ENCODE assay signal across 8 mouse cellular contexts in genomic region chr6:108214294-108214925, GRCm38 (mm10). TPM values are rescaled to one million over a fixed set of nuclear protein-coding genes. Genes with fewer than 3 reads are reported as not detected.
DNase-seq lines count a peak whose midpoint lies in the region; ATAC-seq and TF ChIP-seq lines count a peak whose summit lies in the region.

No protein-coding gene starts in this region.

- peak overlapping the region; percentile 86 for H3K4me3 ChIP-seq in erythroblast, embryonic 14.5 days (replicated peaks)
- H3K4me3 ChIP-seq in forebrain, embryonic 16.5 days (replicated peaks; ENCODE audit: low read length): peak overlapping the region; percentile 81
- peak overlapping the region; percentile 73 for H3K4me3 ChIP-seq in liver, postnatal 0 days (ENCODE audit: low read depth, low read length)

- no peaks in the 10 kb centered on the region for H3K27me3 ChIP-seq in erythroblast, embryonic 14.5 days (ENCODE audit: control insufficient read depth)
- no peaks in the 10 kb centered on the region for H3K27me3 ChIP-seq in forebrain, embryonic 16.5 days (replicated peaks; ENCODE audit: control insufficient read depth, insufficient read depth, low read length)
- no peaks in the 10 kb centered on the region for H3K27me3 ChIP-seq in liver, postnatal 0 days (ENCODE audit: insufficient read depth, low read length)

- no peak for TF ChIP-seq EP300 in liver, postnatal 0 days (IDR thresholded peaks at IDR 0.05; ENCODE audit: low read depth)

- 6% methylated on average over 10 of the region's 10 CpGs for WGBS in forebrain, embryonic 16.5 days
- 10% methylated on average over 10 of the region's 10 CpGs for WGBS in liver, postnatal 0 days (ENCODE audit: insufficient replicate concordance)

- peak overlapping the region; percentile 66 for H3K4me2 ChIP-seq in forebrain, embryonic 16.5 days (ENCODE audit: low read length)
- peak overlapping the region; percentile 88 for H3K4me2 ChIP-seq in liver, postnatal 0 days (ENCODE audit: low read depth, low read length)

- peak; percentile 30 to 36 for DNase-seq in B cell, adult 2 months
- DNase-seq in liver, postnatal 0 days: no peak
- no peak for DNase-seq in adrenal gland, postnatal 10 days
- no peak for DNase-seq in Muller cell, postnatal 12 days (ENCODE audit: inconsistent ontology term)
- DNase-seq in adipocyte (ENCODE audit: low spot score): no peak

- TF ChIP-seq CTCF in liver, postnatal 0 days (IDR thresholded peaks at IDR 0.05; ENCODE audit: low read depth): no peak

- H3K4me1 ChIP-seq in erythroblast, embryonic 14.5 days (ENCODE audit: control insufficient read depth): peaks cover 37% of the 10 kb centered on the region
- H3K4me1 ChIP-seq in forebrain, embryonic 16.5 days (replicated peaks; ENCODE audit: control insufficient read depth, insufficient read depth, low read length): peaks cover 17% of the 10 kb centered on the region
- H3K4me1 ChIP-seq in liver, postnatal 0 days (ENCODE audit: insufficient read depth): peaks cover 20% of the 10 kb centered on the region

- H3K36me3 ChIP-seq in erythroblast, embryonic 14.5 days (ENCODE audit: control insufficient read depth): no peaks in the 10 kb centered on the region
- no peaks in the 10 kb centered on the region for H3K36me3 ChIP-seq in forebrain, embryonic 16.5 days (ENCODE audit: control insufficient read depth, insufficient read depth)
- H3K36me3 ChIP-seq in liver, postnatal 0 days (replicated peaks; ENCODE audit: insufficient read depth, low read length): no peaks in the 10 kb centered on the region

- no peak overlapping the region for H3K9ac ChIP-seq in forebrain, embryonic 16.5 days (replicated peaks; ENCODE audit: low read depth, low read length)
- H3K9ac ChIP-seq in liver, postnatal 0 days (replicated peaks): peak overlapping the region; percentile 76; the same call in 1 of the 2 replicates

- no peak for ATAC-seq in erythroblast, adult 5-6 weeks (replicated peaks; ENCODE audit: low FRiP score, poor library complexity, severe bottlenecking)
- no peak for ATAC-seq in forebrain, embryonic 16.5 days
- ATAC-seq in liver, postnatal 0 days: no peak

- no peak overlapping the region for H3K27ac ChIP-seq in forebrain, embryonic 16.5 days (ENCODE audit: low read length)
- no peak overlapping the region for H3K27ac ChIP-seq in liver, postnatal 0 days (ENCODE audit: low read depth)

- H3K9me3 ChIP-seq in erythroblast, embryonic 14.5 days (ENCODE audit: control insufficient read depth, low read length): no peaks in the 10 kb centered on the region
- H3K9me3 ChIP-seq in forebrain, embryonic 16.5 days (ENCODE audit: control insufficient read depth, low read length): no peaks in the 10 kb centered on the region
- H3K9me3 ChIP-seq in liver, postnatal 0 days (ENCODE audit: low read length): no peaks in the 10 kb centered on the region

RNA-seq across cellular contexts. Expression of gene Itpr1, which starts 1.5 kb away (rescaled TPM):
- polyA plus RNA-seq in erythroblast, embryonic 14.5 days (2012): 0.03 and 0.07 TPM in 2 replicates
- total RNA-seq in erythroblast, adult 5-6 weeks (2015; ENCODE audit: low replicate concordance): 14.0 and 15.0 TPM in 2 replicates
- 10.1 and 19.4 TPM in 2 replicates for total RNA-seq in erythroblast, adult 5-6 weeks (2017; ENCODE audit: low replicate concordance)
- 15.0 and 18.2 TPM in 2 replicates for polyA plus RNA-seq in forebrain, embryonic 16.5 days (2015; fragmentation: Nextera tagmentation; extraction: Ambion mirVana)
- 2.8 and 2.9 TPM in 2 replicates for polyA plus RNA-seq in liver, postnatal 0 days (2015; fragmentation: Nextera tagmentation; extraction: Ambion mirVana)
- 100 to 1,000 TPM; 100 to 111 TPM for total RNA-seq in adrenal gland, postnatal 10 days (2021)

RNA-seq across cellular contexts. Expression of gene Sumf1, which starts 29.0 kb away (rescaled TPM):
- polyA plus RNA-seq in erythroblast, embryonic 14.5 days (2012): 1.2 and 1.5 TPM in 2 replicates
- total RNA-seq in erythroblast, adult 5-6 weeks (2015; ENCODE audit: low replicate concordance): 5.2 and 8.6 TPM in 2 replicates
- total RNA-seq in erythroblast, adult 5-6 weeks (2017; ENCODE audit: low replicate concordance): 5.3 TPM in 2 replicates
- polyA plus RNA-seq in forebrain, embryonic 16.5 days (2015; fragmentation: Nextera tagmentation; extraction: Ambion mirVana): 11.7 and 12.0 TPM in 2 replicates
- 12.0 and 13.0 TPM in 2 replicates for polyA plus RNA-seq in liver, postnatal 0 days (2015; fragmentation: Nextera tagmentation; extraction: Ambion mirVana)
- 10 to 100 TPM; 25.9 to 27.6 TPM for total RNA-seq in adrenal gland, postnatal 10 days (2021)

Comparison
In these comparisons a context has a peak if more than half of its experiments do, and no peak if none do; other contexts are left out.
1. DNase-seq: peak in B cell, adult 2 months (2 of 2); none in liver, postnatal 0 days (single experiment), adrenal gland, postnatal 10 days (single experiment), Muller cell, postnatal 12 days (single experiment) and adipocyte (single experiment).
2. Peak in every context shown above with its lines, with median percentiles within 50 percentile points of each other: H3K4me3 ChIP-seq.